Mouse (Mus musculus) cortical plate, adult 2 months (tissue): ENCODE data around the gene Homer1.

Experiments used
- CTCF ChIP-seq: fragments of 200-500 bp; IDR thresholded peaks from 2 replicates; pipeline ENCODE4 v1.5.1; 2011; ENCODE audit warnings: mild to moderate bottlenecking, control low read depth, low read length; ENCODE audit not compliant: insufficient read depth; ENCODE audit errors: extremely low read depth
- POLR2A ChIP-seq: fragments of 200-500 bp; IDR thresholded peaks from 2 replicates; pipeline ENCODE4 v1.6.1; 2011; ENCODE audit warnings: mild to moderate bottlenecking, low read length, control low read depth; ENCODE audit not compliant: insufficient read depth; ENCODE audit errors: extremely low read depth

- TF ChIP-seq CTCF (no peak), POLR2A (no peak)
Measured at GRCm38 (mm10) chr13:93423224-93423623, 123.8 kb downstream of the Homer1 start.
